Mouse (Mus musculus): ENCODE data around the gene Efemp2. TPM values are rescaled to one million over a fixed set of nuclear protein-coding genes. Genes with fewer than 3 reads are reported as not detected.

The Efemp2 gene
- polyA plus RNA-seq, 1 experiment from 2014 or later: 55.7 TPM

Other genes with a start within 250 kb of the Efemp2 start
- 23.2 and 23.4 TPM in 2 replicates for gene Pacs1, start 200.8 kb upstream of the Efemp2 start, polyA plus RNA-seq (2014; fragmentation: Nextera tagmentation; extraction: Ambion mirVana)
- gene Sf3b2, start 178.5 kb upstream of the Efemp2 start, polyA plus RNA-seq (2014; fragmentation: Nextera tagmentation; extraction: Ambion mirVana): 385 and 404 TPM in 2 replicates
- 14.0 and 14.6 TPM in 2 replicates for gene Gal3st3, start 175.6 kb upstream of the Efemp2 start, polyA plus RNA-seq (2014; fragmentation: Nextera tagmentation; extraction: Ambion mirVana)
- gene Catsper1, start 138.2 kb upstream of the Efemp2 start, polyA plus RNA-seq (2014; fragmentation: Nextera tagmentation; extraction: Ambion mirVana): not detected in 2 replicates
- 1.7 and 2.3 TPM in 2 replicates for gene Cst6, start 124.4 kb upstream of the Efemp2 start, polyA plus RNA-seq (2014; fragmentation: Nextera tagmentation; extraction: Ambion mirVana)
- gene Eif1ad, start 107.2 kb upstream of the Efemp2 start, polyA plus RNA-seq (2014; fragmentation: Nextera tagmentation; extraction: Ambion mirVana): 73.6 and 76.6 TPM in 2 replicates
- gene Banf1, start 106.8 kb upstream of the Efemp2 start, polyA plus RNA-seq (2014; fragmentation: Nextera tagmentation; extraction: Ambion mirVana): 392 and 442 TPM in 2 replicates
- gene Sart1, start 85.3 kb upstream of the Efemp2 start, polyA plus RNA-seq (2014; fragmentation: Nextera tagmentation; extraction: Ambion mirVana): 75.2 and 79.2 TPM in 2 replicates
- 0.53 and 0.54 TPM in 2 replicates for gene Tsga10ip, start 71.4 kb upstream of the Efemp2 start, polyA plus RNA-seq (2014; fragmentation: Nextera tagmentation; extraction: Ambion mirVana)
- gene Drap1, start 49.0 kb upstream of the Efemp2 start, polyA plus RNA-seq (2014; fragmentation: Nextera tagmentation; extraction: Ambion mirVana): 182 and 211 TPM in 2 replicates
- gene AI837181, start 48.8 kb upstream of the Efemp2 start, polyA plus RNA-seq (2014; fragmentation: Nextera tagmentation; extraction: Ambion mirVana): 33.4 and 35.2 TPM in 2 replicates
- gene Fosl1, start 26.4 kb upstream of the Efemp2 start, polyA plus RNA-seq (2014; fragmentation: Nextera tagmentation; extraction: Ambion mirVana): 0.13 TPM in 1 of 2 replicates, not detected in the other
- 6.6 and 6.9 TPM in 2 replicates for gene Ccdc85b, start 16.1 kb upstream of the Efemp2 start, polyA plus RNA-seq (2014; fragmentation: Nextera tagmentation; extraction: Ambion mirVana)
- 103 and 119 TPM in 2 replicates for gene Fibp, start 13.3 kb upstream of the Efemp2 start, polyA plus RNA-seq (2014; fragmentation: Nextera tagmentation; extraction: Ambion mirVana)
- 3.0 and 4.7 TPM in 2 replicates for gene Ctsw, start 5.4 kb upstream of the Efemp2 start, polyA plus RNA-seq (2014; fragmentation: Nextera tagmentation; extraction: Ambion mirVana)
- 38.8 and 44.3 TPM in 2 replicates for gene Mus81, start 14.4 kb downstream of the Efemp2 start, polyA plus RNA-seq (2014; fragmentation: Nextera tagmentation; extraction: Ambion mirVana)
- 3,904 and 4,056 TPM in 2 replicates for gene Cfl1, start 16.5 kb downstream of the Efemp2 start, polyA plus RNA-seq (2014; fragmentation: Nextera tagmentation; extraction: Ambion mirVana)
- 0.34 TPM in 1 of 2 replicates, not detected in the other for gene 1700020D05Rik, start 29.8 kb downstream of the Efemp2 start, polyA plus RNA-seq (2014; fragmentation: Nextera tagmentation; extraction: Ambion mirVana)
- gene Snx32, start 36.6 kb downstream of the Efemp2 start, polyA plus RNA-seq (2014; fragmentation: Nextera tagmentation; extraction: Ambion mirVana): 21.2 and 22.2 TPM in 2 replicates
- gene Ovol1, start 86.7 kb downstream of the Efemp2 start, polyA plus RNA-seq (2014; fragmentation: Nextera tagmentation; extraction: Ambion mirVana): 0.40 and 0.52 TPM in 2 replicates
- 1.4 and 1.5 TPM in 2 replicates for gene Ap5b1, start 94.1 kb downstream of the Efemp2 start, polyA plus RNA-seq (2014; fragmentation: Nextera tagmentation; extraction: Ambion mirVana)
- 143 and 148 TPM in 2 replicates for gene Rnaseh2c, start 127.9 kb downstream of the Efemp2 start, polyA plus RNA-seq (2014; fragmentation: Nextera tagmentation; extraction: Ambion mirVana)
- gene Kat5, start 136.3 kb downstream of the Efemp2 start, polyA plus RNA-seq (2014; fragmentation: Nextera tagmentation; extraction: Ambion mirVana): 36.9 and 39.3 TPM in 2 replicates
- 27.2 and 29.6 TPM in 2 replicates for gene Rela, start 163.5 kb downstream of the Efemp2 start, polyA plus RNA-seq (2014; fragmentation: Nextera tagmentation; extraction: Ambion mirVana)
- 7.8 and 8.2 TPM in 2 replicates for gene Sipa1, start 189.8 kb downstream of the Efemp2 start, polyA plus RNA-seq (2014; fragmentation: Nextera tagmentation; extraction: Ambion mirVana)
- 13.4 and 14.7 TPM in 2 replicates for gene Map3k11, start 214.8 kb downstream of the Efemp2 start, polyA plus RNA-seq (2014; fragmentation: Nextera tagmentation; extraction: Ambion mirVana)
- 22.9 and 23.1 TPM in 2 replicates for gene Pcnx3, start 215.0 kb downstream of the Efemp2 start, polyA plus RNA-seq (2014; fragmentation: Nextera tagmentation; extraction: Ambion mirVana)
- 0.19 TPM in 1 of 2 replicates, not detected in the other for gene Kcnk7, start 230.4 kb downstream of the Efemp2 start, polyA plus RNA-seq (2014; fragmentation: Nextera tagmentation; extraction: Ambion mirVana)